Mouse (Mus musculus) lung, embryonic 16.5 days (tissue): ENCODE results near the gene Ckap4. TPM values are rescaled to one million over a fixed set of nuclear protein-coding genes. Genes with fewer than 3 reads are reported as not detected.

Source experiments
- ATAC-seq: fragments of 200-750 bp; cut with Nextera tagmentation; 2 replicates; pipeline ENCODE4 v1.8.0; 2017; ENCODE audit warnings: low read depth, mild to moderate bottlenecking, moderate library complexity
- H3K27ac ChIP-seq: fragments of 300-500 bp; sonication (generic); 2 replicates; pipeline ENCODE4 v1.5.1; 2014; ENCODE audit warnings: mild to moderate bottlenecking, control low read depth, low read length
- H3K27me3 ChIP-seq: fragments of 300-500 bp; sonication (generic); 2 replicates; pipeline ENCODE4 v1.6.1; 2014; ENCODE audit warnings: low read depth, low read length, mixed read lengths; ENCODE audit not compliant: control insufficient read depth, insufficient read depth
- H3K36me3 ChIP-seq: fragments of 300-500 bp; sonication (generic); 2 replicates; pipeline ENCODE4 v1.6.1; 2014; ENCODE audit warnings: low read length; ENCODE audit not compliant: control insufficient read depth, insufficient read depth
- H3K4me1 ChIP-seq: fragments of 300-500 bp; sonication (generic); replicated peaks from 2 replicates; pipeline ENCODE4 v1.6.1; 2014; ENCODE audit warnings: low read length, mixed read lengths; ENCODE audit not compliant: control insufficient read depth, insufficient read depth
- H3K4me2 ChIP-seq: fragments of 300-500 bp; sonication (generic); 2 replicates; pipeline ENCODE4 v1.6.1; 2014; ENCODE audit warnings: low read depth, low read length, control low read depth
- H3K4me3 ChIP-seq: fragments of 300-500 bp; sonication (generic); 2 replicates; pipeline ENCODE4 v1.5.1; 2014; ENCODE audit warnings: mild to moderate bottlenecking, low read length, control low read depth
- H3K9ac ChIP-seq: fragments of 300-500 bp; sonication (generic); 2 replicates; pipeline ENCODE4 v1.6.1; 2014; ENCODE audit warnings: low read length, control low read depth
- H3K9me3 ChIP-seq: fragments of 300-500 bp; sonication (generic); 2 replicates; pipeline ENCODE4 v1.6.1; 2016; ENCODE audit warnings: low read length; ENCODE audit not compliant: control insufficient read depth
- WGBS: fragments of 180-500 bp; shearing (Covaris S2); extraction: QIAGEN DNeasy Blood & Tissue Kit; methylation state at CpG from one replicate; pipeline ENCODE4 v1.1.7; 2014; 5-methylcytosine and 5-hydroxymethylcytosine counted together
- polyA plus RNA-seq: library from polyadenylated mRNA; unstranded; fragments of >200 nt; fragmentation: Nextera tagmentation; extraction: Ambion mirVana; gene quantifications from 2 replicates; pipeline ENCODE4 v1.2.1, GENCODE M21; 2015

Gene Ckap4
- polyA plus RNA-seq, 1 experiment from 2014 or later = 88.0 TPM

GRCm38 (mm10) chr10:84573671-84574420 lies 40.0 kb upstream of the Ckap4 start:
- no peaks in the 10 kb centered on the region for H3K36me3 ChIP-seq
- ATAC-seq = no peak
- no peaks in the 10 kb centered on the region for H3K27me3 ChIP-seq
- H3K4me1 ChIP-seq = peaks cover 16% of the 10 kb centered on the region
- 56% methylated on average over 5 of the region's 5 CpGs for WGBS
- H3K4me2 ChIP-seq = no peak overlapping the region
- H3K9me3 ChIP-seq = no peaks in the 10 kb centered on the region
- H3K27ac ChIP-seq = no peak overlapping the region
- H3K9ac ChIP-seq = no peak overlapping the region
- H3K4me3 ChIP-seq = no peak overlapping the region

GRCm38 (mm10) chr10:84571052-84571639 lies 37.3 kb upstream of the Ckap4 start:
- H3K4me2 ChIP-seq = no peak overlapping the region
- H3K27me3 ChIP-seq = no peaks in the 10 kb centered on the region
- H3K4me3 ChIP-seq = no peak overlapping the region
- 76% methylated on average over 10 of the region's 10 CpGs for WGBS
- H3K4me1 ChIP-seq = 0 out of 2 replicates have a peak, but pooled peaks cover 8% of the 10 kb centered on the region
- no peaks in the 10 kb centered on the region for H3K9me3 ChIP-seq
- no peak overlapping the region for H3K9ac ChIP-seq
- no peak overlapping the region for H3K27ac ChIP-seq
- no peak for ATAC-seq
- no peaks in the 10 kb centered on the region for H3K36me3 ChIP-seq

- Histone ChIP-seq H3K4me3 (no peak overlapping the region), H3K27ac (no peak overlapping the region), H3K9ac (no peak overlapping the region), H3K9me3 (no peaks in the 10 kb centered on the region), H3K4me2 (no peak overlapping the region), H3K36me3 (no peaks in the 10 kb centered on the region), H3K27me3 (no peaks in the 10 kb centered on the region), H3K4me1 (peaks cover 5% of the 10 kb centered on the region)
- 77% methylated on average over 8 of the region's 8 CpGs for WGBS
- no peak for ATAC-seq
These were observed 30.6 kb upstream of the Ckap4 start for GRCm38 (mm10) chr10:84564427-84564826.

GRCm38 (mm10) chr10:84562567-84563554 lies 29.0 kb upstream of the Ckap4 start:
- no peak overlapping the region for H3K4me2 ChIP-seq
- H3K9ac ChIP-seq = no peak overlapping the region
- peak; percentile 87 for ATAC-seq
- 0 out of 2 replicates have a peak, but pooled peaks cover 2% of the 10 kb centered on the region for H3K9me3 ChIP-seq
- WGBS = 55% methylated on average over 13 of the region's 13 CpGs
- H3K4me1 ChIP-seq = peaks cover 5% of the 10 kb centered on the region
- no peaks in the 10 kb centered on the region for H3K36me3 ChIP-seq
- no peak overlapping the region for H3K4me3 ChIP-seq
- H3K27ac ChIP-seq = peak overlapping the region; percentile 8; the same call in 1 of the 2 replicates
- no peaks in the 10 kb centered on the region for H3K27me3 ChIP-seq

GRCm38 (mm10) chr10:84562121-84562520 lies 28.3 kb upstream of the Ckap4 start:
- WGBS = 60% methylated on average over 5 of the region's 5 CpGs
- no peak for ATAC-seq
- Histone ChIP-seq H3K36me3 (no peaks in the 10 kb centered on the region), H3K4me1 (peaks cover 5% of the 10 kb centered on the region), H3K9ac (no peak overlapping the region), H3K27ac (no peak overlapping the region), H3K4me2 (no peak overlapping the region), H3K9me3 (0 out of 2 replicates have a peak, but pooled peaks cover 2% of the 10 kb centered on the region), H3K4me3 (no peak overlapping the region), H3K27me3 (no peaks in the 10 kb centered on the region)

- H3K4me2 ChIP-seq = no peak overlapping the region
- 80% methylated on average over 4 of the region's 4 CpGs for WGBS
- no peak overlapping the region for H3K4me3 ChIP-seq
- peaks cover 5% of the 10 kb centered on the region for H3K4me1 ChIP-seq
- no peak overlapping the region for H3K27ac ChIP-seq
- H3K9ac ChIP-seq = no peak overlapping the region
- no peak for ATAC-seq
- no peaks in the 10 kb centered on the region for H3K36me3 ChIP-seq
- no peaks in the 10 kb centered on the region for H3K27me3 ChIP-seq
- H3K9me3 ChIP-seq = 0 out of 2 replicates have a peak, but pooled peaks cover 2% of the 10 kb centered on the region
These were observed 26.1 kb upstream of the Ckap4 start for GRCm38 (mm10) chr10:84559986-84560385.

GRCm38 (mm10) chr10:84558511-84558910 lies 24.6 kb upstream of the Ckap4 start:
- WGBS = 77% methylated on average over 1 of the region's 1 CpGs
- H3K36me3 ChIP-seq = no peaks in the 10 kb centered on the region
- no peak overlapping the region for H3K9ac ChIP-seq
- no peak overlapping the region for H3K4me3 ChIP-seq
- H3K9me3 ChIP-seq = 0 out of 2 replicates have a peak, but pooled peaks cover 2% of the 10 kb centered on the region
- no peak overlapping the region for H3K27ac ChIP-seq
- peaks cover 5% of the 10 kb centered on the region for H3K4me1 ChIP-seq
- H3K27me3 ChIP-seq = no peaks in the 10 kb centered on the region
- H3K4me2 ChIP-seq = no peak overlapping the region
- no peak for ATAC-seq

- 0 out of 2 replicates have a peak, but pooled peaks cover 2% of the 10 kb centered on the region for H3K9me3 ChIP-seq
- H3K4me3 ChIP-seq = no peak overlapping the region
- no peak for ATAC-seq
- H3K9ac ChIP-seq = no peak overlapping the region
- H3K4me2 ChIP-seq = no peak overlapping the region
- H3K4me1 ChIP-seq = no peaks in the 10 kb centered on the region; the same call in 1 of the 2 replicates
- H3K36me3 ChIP-seq = no peaks in the 10 kb centered on the region
- H3K27ac ChIP-seq = no peak overlapping the region
- H3K27me3 ChIP-seq = no peaks in the 10 kb centered on the region
- 53% methylated on average over 2 of the region's 2 CpGs for WGBS
These were observed 22.3 kb upstream of the Ckap4 start for GRCm38 (mm10) chr10:84556120-84556519.
